Mouse (Mus musculus): ENCODE results near the gene Tas2r131.
"Not testable (repeated sequence)": the region's sequence is repeated elsewhere in the genome, so short reads cannot be mapped to it uniquely, and the experiment has no call there.

The Tas2r131 gene

GRCm38 (mm10) chr6:132957819-132958218, at the start of gene Tas2r131:
Tas2r131 (minus strand) TSS chr6:132957919.
- DNase-seq (ENCODE audit: low spot score), result no peak

- no peak for DNase-seq (ENCODE audit: low spot score)
These were observed 23.1 kb upstream of the Tas2r131 start, which contains the start of gene Tas2r109 for GRCm38 (mm10) chr6:132980865-132981264. Tas2r109 (minus strand) TSS chr6:132980965.

GRCm38 (mm10) chr6:132950802-132951201, 6.9 kb downstream of the Tas2r131 start, which contains the start of gene Tas2r129:
Tas2r129 (plus strand) TSS chr6:132951102.
- DNase-seq (ENCODE audit: low spot score), result no peak

DNA sequence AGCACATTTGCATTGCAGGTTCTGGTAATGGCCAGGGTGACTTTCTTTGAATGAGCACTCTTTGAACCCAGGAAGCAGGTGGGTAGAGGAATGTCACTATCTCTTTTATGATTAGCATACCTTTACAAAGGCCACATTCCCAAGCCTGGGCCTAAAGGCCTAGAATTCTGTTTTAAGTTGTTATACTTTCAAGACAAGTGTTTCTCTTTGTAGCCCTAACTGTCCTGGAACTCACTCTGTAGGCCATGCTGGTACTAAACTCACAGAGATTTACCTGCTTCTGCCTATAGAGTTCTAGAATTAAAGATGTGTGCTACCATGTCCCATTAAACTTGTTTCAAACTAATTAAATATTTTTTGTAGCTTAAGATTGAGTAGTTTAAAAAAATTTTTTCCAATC, 16.3 kb downstream of the Tas2r131 start:
- DNase-seq (ENCODE audit: low spot score), result not testable (repeated sequence)

GRCm38 (mm10) chr6:132909351-132909750, 48.4 kb downstream of the Tas2r131 start, which contains the start of gene Tas2r125:
Tas2r125 (plus strand) TSS chr6:132909651.
- no peak for DNase-seq (ENCODE audit: low spot score)

Measured in left cerebral cortex, adult 11 months (tissue).